Mouse (Mus musculus) MEL (cell line): ENCODE measurements at regions not wholly inside any gene's neighbourhood (a gene's known extent, or its start where the extent isn't known, plus 50 kb on each side); places are given as distances from the start of the nearest gene placed in this dataset.

Experiments used
- DNase-seq: peaks from one replicate; pipeline ENCODE4 v3.0.0; 2011; ENCODE audit warnings: low read depth, low spot score
- H3K27ac ChIP-seq: 2 replicates; pipeline ENCODE4 v1.5.1; 2012; ENCODE audit warnings: low read depth, mild to moderate bottlenecking, control low read depth, low read length, moderate library complexity; ENCODE audit not compliant: control insufficient read depth
- H3K27me3 ChIP-seq, 2 experiments: fragments of 150-350 bp in 1 of 2; sonication (generic) in 1 of 2; 2 replicates each; pipeline ENCODE4 v1.6.1; 2012; ENCODE audit warnings: low read length in 2 of 2, mild to moderate bottlenecking in 2 of 2, improper control_type of control experiment in 1 of 2, moderate library complexity in 1 of 2; ENCODE audit not compliant: insufficient read depth in 2 of 2, control insufficient read depth in 1 of 2
- H3K36me3 ChIP-seq, 2 experiments: 2 replicates each; pipeline ENCODE4 v1.6.1; 2012 to 2014; ENCODE audit warnings: low read length in 2 of 2, improper control_type of control experiment in 1 of 2, inconsistent platforms in 1 of 2, mild to moderate bottlenecking in 1 of 2; ENCODE audit not compliant: insufficient read depth in 2 of 2, control insufficient read depth in 1 of 2
- H3K4me1 ChIP-seq, 2 experiments: fragments of 150-350 bp in 1 of 2; sonication (generic) in 1 of 2; 2 replicates each; pipeline ENCODE4 v1.6.1; 2012; ENCODE audit warnings: low read length in 2 of 2, improper control_type of control experiment in 1 of 2, mild to moderate bottlenecking in 1 of 2; ENCODE audit not compliant: insufficient read depth in 2 of 2, control insufficient read depth in 1 of 2
- H3K4me3 ChIP-seq, 2 experiments: fragments of 150-350 bp in 1 of 2; sonication (generic) in 1 of 2; 2 replicates each; pipeline ENCODE4 v1.5.1; 2012; ENCODE audit warnings: low read depth in 2 of 2, low read length in 2 of 2, mild to moderate bottlenecking in 2 of 2, moderate library complexity in 2 of 2, control low read depth in 1 of 2, improper control_type of control experiment in 1 of 2; ENCODE audit not compliant: control insufficient read depth in 1 of 2, insufficient read depth in 1 of 2
- H3K79me2 ChIP-seq: 2 replicates; pipeline ENCODE4 v1.6.1; 2012; ENCODE audit warnings: mild to moderate bottlenecking, low read length, moderate library complexity; ENCODE audit not compliant: control insufficient read depth, poor library complexity, insufficient read depth
- H3K9ac ChIP-seq: 2 replicates; pipeline ENCODE4 v1.6.1; 2012; ENCODE audit warnings: low read depth, mild to moderate bottlenecking, control low read depth, low read length, moderate library complexity; ENCODE audit not compliant: control insufficient read depth, poor library complexity, severe bottlenecking
- H3K9me3 ChIP-seq: fragments of 150-350 bp; sonication (generic); replicated peaks from 2 replicates; pipeline ENCODE4 v1.6.1; 2012; ENCODE audit warnings: mild to moderate bottlenecking, low read length, improper control_type of control experiment, moderate library complexity; ENCODE audit not compliant: insufficient read depth
- CHD1 ChIP-seq: IDR thresholded peaks from 2 replicates; pipeline ENCODE4 v1.6.1; 2012; ENCODE audit warnings: low read depth, mild to moderate bottlenecking, inconsistent platforms, low read length, improper control_type of control experiment
- CHD2 ChIP-seq: IDR thresholded peaks from 2 replicates; pipeline ENCODE4 v1.6.1; 2011; ENCODE audit warnings: low read length, improper control_type of control experiment
- E2F4 ChIP-seq: IDR thresholded peaks from 2 replicates; pipeline ENCODE4 v1.6.1; 2011; ENCODE audit warnings: low read depth, low read length, improper control_type of control experiment, borderline replicate concordance
- ELF1 ChIP-seq: IDR thresholded peaks from 2 replicates; pipeline ENCODE4 v1.6.1; 2014; ENCODE audit warnings: low read depth, mild to moderate bottlenecking, inconsistent platforms, low read length, improper control_type of control experiment, moderate library complexity
- GABPA ChIP-seq: IDR thresholded peaks from 2 replicates; pipeline ENCODE4 v1.6.1; 2012; ENCODE audit warnings: low read depth, mild to moderate bottlenecking, inconsistent platforms, low read length, improper control_type of control experiment, moderate library complexity
- GATA1 ChIP-seq: IDR thresholded peaks from 2 replicates; pipeline ENCODE4 v1.6.1; 2011; ENCODE audit warnings: low read depth, low read length, improper control_type of control experiment
- JUND ChIP-seq: IDR thresholded peaks from 2 replicates; pipeline ENCODE4 v1.6.1; 2011; ENCODE audit warnings: low read depth, mild to moderate bottlenecking, improper control_type of control experiment, low read length
- KAT2A ChIP-seq: conservative IDR thresholded peaks from 2 replicates; pipeline ENCODE4 v1.6.1; 2012; ENCODE audit warnings: low read depth, low read length, improper control_type of control experiment, inconsistent platforms
- MEF2A ChIP-seq: IDR thresholded peaks from 2 replicates; pipeline ENCODE4 v1.6.1; 2014; ENCODE audit warnings: low read depth, mild to moderate bottlenecking, inconsistent platforms, low read length, improper control_type of control experiment; ENCODE audit not compliant: poor library complexity, insufficient replicate concordance, severe bottlenecking; ENCODE audit errors: extremely low read depth
- MXI1 ChIP-seq: IDR thresholded peaks from 2 replicates; pipeline ENCODE4 v1.6.1; 2011; ENCODE audit warnings: mild to moderate bottlenecking, low read depth, low read length, improper control_type of control experiment
- MYC ChIP-seq: IDR thresholded peaks from 2 replicates; pipeline ENCODE4 v1.6.1; 2011; ENCODE audit warnings: low read depth, mild to moderate bottlenecking, low read length, improper control_type of control experiment, moderate library complexity
- NRF1 ChIP-seq: IDR thresholded peaks from 2 replicates; pipeline ENCODE4 v1.6.1; 2014; ENCODE audit warnings: low read depth, mild to moderate bottlenecking, inconsistent platforms, low read length, improper control_type of control experiment, moderate library complexity; ENCODE audit not compliant: poor library complexity, insufficient read depth, severe bottlenecking
- POLR2AphosphoS2 ChIP-seq: IDR thresholded peaks from 2 replicates; pipeline ENCODE4 v1.6.1; 2011; ENCODE audit warnings: low read length, improper control_type of control experiment
- RAD21 ChIP-seq: IDR thresholded peaks from 2 replicates; pipeline ENCODE4 v1.6.1; 2011; ENCODE audit warnings: mild to moderate bottlenecking, low read depth, low read length, improper control_type of control experiment
- RCOR1 ChIP-seq: IDR thresholded peaks from 2 replicates; pipeline ENCODE4 v1.6.1; 2012; ENCODE audit warnings: low read depth, mild to moderate bottlenecking, inconsistent platforms, low read length, improper control_type of control experiment
- SIN3A ChIP-seq: IDR thresholded peaks from 2 replicates; pipeline ENCODE4 v1.6.1; 2012; ENCODE audit warnings: low read length, improper control_type of control experiment, inconsistent platforms
- SMC3 ChIP-seq: IDR thresholded peaks from 2 replicates; pipeline ENCODE4 v1.6.1; 2011; ENCODE audit warnings: low read depth, low read length, improper control_type of control experiment
- TBP ChIP-seq: IDR thresholded peaks from 2 replicates; pipeline ENCODE4 v1.8.0; 2011; ENCODE audit warnings: low read depth, low read length, improper control_type of control experiment
- UBTF ChIP-seq: IDR thresholded peaks from 2 replicates; pipeline ENCODE4 v1.6.1; 2012; ENCODE audit warnings: low read depth, mild to moderate bottlenecking, inconsistent platforms, low read length, improper control_type of control experiment, moderate library complexity, borderline replicate concordance; ENCODE audit not compliant: insufficient read depth
- ZKSCAN1 ChIP-seq: IDR thresholded peaks from 2 replicates; pipeline ENCODE4 v1.6.1; 2012; ENCODE audit warnings: low read depth, mild to moderate bottlenecking, inconsistent platforms, low read length, improper control_type of control experiment, moderate library complexity
- ZNF384 ChIP-seq: IDR thresholded peaks from 2 replicates; pipeline ENCODE4 v1.6.1; 2012; ENCODE audit warnings: low read depth, mild to moderate bottlenecking, inconsistent platforms, low read length, improper control_type of control experiment

GRCm38 (mm10) chr2:85255610-85256009, 58.6 kb upstream of the Lrrc55 start:
- Histone ChIP-seq H3K9ac (no peak overlapping the region), H3K27ac (no peak overlapping the region), H3K4me1 (no peaks in the 10 kb centered on the region), H3K9me3 (no peaks in the 10 kb centered on the region), H3K79me2 (no peaks in the 10 kb centered on the region), H3K27me3 (peaks cover 2 to 9% of the 10 kb centered on the region in 2 experiments; a peak in 2 of 4 replicates), H3K36me3 (no peaks in the 10 kb centered on the region), H3K4me3 (no peak overlapping the region)
- no peak for DNase-seq
- TF ChIP-seq RAD21 (no peak), NRF1 (no peak), SMC3 (no peak), MYC (no peak), CHD1 (no peak), ZNF384 (no peak), E2F4 (no peak), JUND (no peak), CHD2 (no peak), GATA1 (no peak), KAT2A (no peak), ZKSCAN1 (no peak), GABPA (no peak), POLR2AphosphoS2 (no peak), MXI1 (no peak), TBP (no peak), RCOR1 (no peak), MEF2A (no peak), ELF1 (no peak)

GRCm38 (mm10) chr2:85252343-85253285, 55.6 kb upstream of the Lrrc55 start:
- Histone ChIP-seq H3K9me3 (no peaks in the 10 kb centered on the region), H3K27ac (no peak overlapping the region), H3K79me2 (no peaks in the 10 kb centered on the region), H3K36me3 (no peaks in the 10 kb centered on the region), H3K27me3 (peaks cover 2 to 9% of the 10 kb centered on the region in 2 experiments; a peak in 2 of 4 replicates), H3K4me1 (peaks cover 2 to 5% of the 10 kb centered on the region in 2 experiments; a peak in 1 of 4 replicates), H3K9ac (no peak overlapping the region), H3K4me3 (no peak overlapping the region)
- DNase-seq = no peak
- TF ChIP-seq UBTF = no peak
- no peak for TF ChIP-seq MEF2A
- no peak for TF ChIP-seq SIN3A
